Mouse (Mus musculus): ENCODE results near the gene Prkch. TPM values are rescaled to one million over a fixed set of nuclear protein-coding genes. Genes with fewer than 3 reads are reported as not detected.

The Prkch gene
- total RNA-seq, 1 experiment from 2014 or later = 140 TPM

Other genes with a start within 250 kb of the Prkch start
- gene Tmem30b, start 38.4 kb upstream of the Prkch start, total RNA-seq (2017) = not detected in 3 replicates

Data from monocyte, adult 5-6 weeks (primary cell).